Mouse (Mus musculus): Measurements from ENCODE around the gene Sag. TPM values are rescaled to one million over a fixed set of nuclear protein-coding genes. Genes with fewer than 3 reads are reported as not detected.

Gene Sag
- polyA plus RNA-seq, 1 experiment from 2014 or later = 3.8 TPM

DNA sequence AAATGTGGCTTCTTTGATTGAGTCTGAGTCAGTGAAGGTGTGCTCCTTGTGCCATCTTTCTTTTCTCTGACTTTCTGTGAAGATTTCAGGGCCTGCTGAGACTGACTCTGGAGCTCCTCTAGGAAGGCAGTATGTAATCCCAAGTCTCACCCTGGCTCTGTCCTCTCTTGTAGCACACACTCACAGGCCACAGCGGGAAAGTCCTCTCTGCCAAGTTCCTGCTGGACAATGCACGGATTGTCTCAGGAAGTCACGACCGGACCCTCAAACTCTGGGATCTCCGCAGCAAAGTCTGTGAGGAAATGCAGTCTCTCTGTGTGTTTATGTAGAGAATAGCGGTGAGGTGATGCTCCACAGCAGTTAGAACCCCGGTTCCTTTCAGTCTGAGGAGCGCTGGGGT lies 17.8 kb upstream of the Sag start:
- 91% methylated on average over 8 of the region's 8 CpGs for WGBS

DNA sequence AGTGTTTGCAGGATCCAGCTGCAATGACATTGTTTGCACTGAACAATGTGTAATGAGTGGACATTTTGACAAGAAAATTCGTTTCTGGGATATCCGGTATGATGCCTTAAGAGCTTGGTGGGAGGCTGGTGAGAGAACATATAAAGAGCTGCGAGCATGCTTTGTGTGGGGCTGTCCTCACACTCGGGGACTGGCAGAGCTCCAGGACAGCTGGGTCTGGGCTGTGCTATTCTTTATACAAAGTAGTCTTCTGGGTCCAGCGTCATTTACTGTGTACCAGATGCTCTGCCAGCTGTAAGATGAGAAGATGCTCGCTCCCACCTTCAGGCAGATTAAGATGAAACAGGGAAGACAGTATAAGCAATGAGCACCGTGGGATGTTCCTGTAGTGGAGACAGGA lies 17.2 kb upstream of the Sag start:
- Histone ChIP-seq H3K9ac (replicated peaks) (no peak overlapping the region), H3K36me3 (peaks cover 91% of the 10 kb centered on the region), H3K4me1 (replicated peaks) (no peaks in the 10 kb centered on the region), H3K27me3 (no peaks in the 10 kb centered on the region), H3K4me3 (replicated peaks) (no peak overlapping the region), H3K4me2 (no peak overlapping the region), H3K9me3 (no peaks in the 10 kb centered on the region), H3K27ac (no peak overlapping the region)
- WGBS = 84% methylated on average over 7 of the region's 7 CpGs
- ATAC-seq (ENCODE audit: insufficient number of reproducible peaks, insufficient read depth, low FRiP score, low TSS enrichment, low read depth) = no peak

More for the DNA sequence above, 17.8 kb upstream of the Sag start:
- H3K9me3 ChIP-seq = no peaks in the 10 kb centered on the region
- H3K36me3 ChIP-seq = peaks cover 91% of the 10 kb centered on the region
- ATAC-seq (ENCODE audit: insufficient number of reproducible peaks, insufficient read depth, low FRiP score, low TSS enrichment, low read depth) = no peak
- no peak overlapping the region for H3K4me2 ChIP-seq
- no peak overlapping the region for H3K27ac ChIP-seq
- no peak overlapping the region for H3K4me3 ChIP-seq (replicated peaks)
- H3K27me3 ChIP-seq = no peaks in the 10 kb centered on the region
- H3K4me1 ChIP-seq (replicated peaks) = no peaks in the 10 kb centered on the region
- H3K9ac ChIP-seq (replicated peaks) = no peak overlapping the region

GRCm38 (mm10) chr1:87789665-87790064 lies 13.8 kb upstream of the Sag start:
- no peak overlapping the region for H3K4me3 ChIP-seq (replicated peaks)
- no peaks in the 10 kb centered on the region for H3K4me1 ChIP-seq (replicated peaks)
- H3K9ac ChIP-seq (replicated peaks) = no peak overlapping the region
- H3K36me3 ChIP-seq = peaks cover 89% of the 10 kb centered on the region
- H3K27ac ChIP-seq = no peak overlapping the region
- no peak overlapping the region for H3K4me2 ChIP-seq
- WGBS = 94% methylated on average over 8 of the region's 8 CpGs
- no peaks in the 10 kb centered on the region for H3K9me3 ChIP-seq
- ATAC-seq (ENCODE audit: insufficient number of reproducible peaks, insufficient read depth, low FRiP score, low TSS enrichment, low read depth) = no peak
- H3K27me3 ChIP-seq = no peaks in the 10 kb centered on the region

DNA sequence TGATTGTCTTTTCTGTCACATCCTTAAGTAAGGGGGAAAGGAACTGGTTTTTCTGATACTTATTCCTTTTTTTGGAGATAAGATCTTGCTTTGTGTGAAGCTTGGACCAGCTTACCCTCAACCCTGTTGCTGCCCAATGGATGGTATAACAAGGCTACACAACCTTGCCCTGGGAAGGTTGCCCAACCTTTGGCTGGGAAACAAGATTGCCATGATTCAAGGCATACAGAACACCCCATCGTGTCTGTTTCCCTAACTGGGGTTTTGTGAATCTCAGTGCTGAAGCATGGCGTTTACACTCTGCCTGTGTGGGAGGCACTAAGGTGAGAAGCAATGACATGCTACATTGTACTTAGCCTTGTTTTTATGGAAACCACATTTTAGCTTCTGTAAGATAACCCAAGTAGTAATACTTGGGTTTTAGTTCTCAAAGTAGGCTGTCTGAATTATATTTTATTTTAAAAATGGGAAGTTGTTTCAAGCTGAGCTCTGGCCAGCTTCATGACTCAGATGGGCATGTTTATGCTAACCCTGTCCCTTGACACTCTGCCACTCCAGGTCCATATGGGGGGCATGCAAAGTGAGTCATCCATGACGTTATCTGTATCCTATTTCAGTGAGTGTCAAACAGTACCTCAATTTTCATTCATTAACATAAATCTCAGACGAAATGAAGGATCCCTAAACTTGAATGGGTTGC lies 10.9 kb upstream of the Sag start:
- ATAC-seq (ENCODE audit: insufficient number of reproducible peaks, insufficient read depth, low FRiP score, low TSS enrichment, low read depth) = no peak
- Histone ChIP-seq H3K4me1 (replicated peaks) (no peaks in the 10 kb centered on the region), H3K9ac (replicated peaks) (no peak overlapping the region), H3K36me3 (peaks cover 75% of the 10 kb centered on the region), H3K27me3 (no peaks in the 10 kb centered on the region), H3K27ac (no peak overlapping the region), H3K4me3 (replicated peaks) (no peak overlapping the region), H3K9me3 (no peaks in the 10 kb centered on the region), H3K4me2 (no peak overlapping the region)
- 84% methylated on average over 4 of the region's 4 CpGs for WGBS

DNA sequence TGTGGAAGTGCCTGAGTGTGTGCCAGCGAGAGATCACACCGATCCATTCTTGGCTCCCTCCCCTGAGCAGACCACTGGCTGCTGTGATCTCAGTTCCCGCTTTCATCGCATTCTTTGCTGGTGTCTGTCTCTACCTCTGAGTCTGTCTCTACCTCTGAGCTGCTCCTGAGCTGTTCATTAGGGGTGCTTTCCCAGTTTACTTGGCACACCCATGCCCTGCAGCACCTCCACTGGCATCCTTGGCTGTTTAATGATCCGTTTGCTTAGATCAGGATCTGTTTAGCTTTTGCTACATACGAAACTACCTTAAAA lies 10.4 kb upstream of the Sag start:
- Histone ChIP-seq H3K4me3 (replicated peaks) (no peak overlapping the region), H3K9me3 (no peaks in the 10 kb centered on the region), H3K27me3 (no peaks in the 10 kb centered on the region), H3K27ac (no peak overlapping the region), H3K36me3 (peaks cover 70% of the 10 kb centered on the region), H3K4me1 (replicated peaks) (no peaks in the 10 kb centered on the region), H3K9ac (replicated peaks) (no peak overlapping the region), H3K4me2 (no peak overlapping the region)
- no peak for ATAC-seq (ENCODE audit: insufficient number of reproducible peaks, insufficient read depth, low FRiP score, low TSS enrichment, low read depth)
- WGBS = 93% methylated on average over 6 of the region's 6 CpGs

DNA sequence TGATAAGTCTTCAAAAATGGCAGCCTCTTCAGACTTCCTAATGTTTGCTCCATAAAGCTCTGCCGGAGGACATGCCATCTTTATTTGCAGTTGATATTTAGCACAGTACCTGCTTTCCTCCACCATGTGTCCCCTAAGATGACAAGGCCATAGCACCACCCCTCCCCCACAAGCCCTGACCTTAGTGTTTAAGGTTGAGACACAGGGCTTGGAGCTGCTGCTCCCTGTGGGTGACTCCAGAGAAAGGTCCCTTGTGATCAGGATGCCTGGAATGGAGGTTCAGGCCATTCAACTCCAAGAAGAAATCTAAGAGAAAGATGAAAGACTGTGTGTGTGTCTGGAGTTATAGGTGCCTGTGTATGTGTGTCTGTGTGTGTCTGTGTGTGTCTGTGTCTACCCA lies 5.8 kb upstream of the Sag start:
- H3K9me3 ChIP-seq = no peaks in the 10 kb centered on the region
- no peak overlapping the region for H3K9ac ChIP-seq (replicated peaks)
- peaks cover 32% of the 10 kb centered on the region; the same call in 1 of the 2 replicates for H3K36me3 ChIP-seq
- no peaks in the 10 kb centered on the region for H3K27me3 ChIP-seq
- no peak overlapping the region for H3K27ac ChIP-seq
- ATAC-seq (ENCODE audit: insufficient number of reproducible peaks, insufficient read depth, low FRiP score, low TSS enrichment, low read depth) = no peak
- no peak overlapping the region for H3K4me2 ChIP-seq
- no peak overlapping the region for H3K4me3 ChIP-seq (replicated peaks)
- H3K4me1 ChIP-seq (replicated peaks) = no peaks in the 10 kb centered on the region
- 96% methylated on average over 1 of the region's 1 CpGs for WGBS

GRCm38 (mm10) chr1:87798306-87798705 lies 5.2 kb upstream of the Sag start:
- Histone ChIP-seq H3K36me3 (peaks cover 26% of the 10 kb centered on the region; the same call in 1 of the 2 replicates), H3K4me3 (replicated peaks) (no peak overlapping the region), H3K4me1 (replicated peaks) (no peaks in the 10 kb centered on the region), H3K9ac (replicated peaks) (no peak overlapping the region), H3K27ac (no peak overlapping the region), H3K9me3 (no peaks in the 10 kb centered on the region), H3K27me3 (no peaks in the 10 kb centered on the region), H3K4me2 (no peak overlapping the region)
- ATAC-seq (ENCODE audit: insufficient number of reproducible peaks, insufficient read depth, low FRiP score, low TSS enrichment, low read depth) = no peak
- 86% methylated on average over 2 of the region's 2 CpGs for WGBS

GRCm38 (mm10) chr1:87807751-87808150 lies 4.3 kb downstream of the Sag start:
- Histone ChIP-seq H3K27me3 (no peaks in the 10 kb centered on the region), H3K4me2 (no peak overlapping the region), H3K36me3 (no peaks in the 10 kb centered on the region), H3K9me3 (0 out of 2 replicates have a peak, but pooled peaks cover 3% of the 10 kb centered on the region), H3K27ac (no peak overlapping the region), H3K4me3 (replicated peaks) (no peak overlapping the region), H3K9ac (replicated peaks) (no peak overlapping the region; the same call in 1 of the 2 replicates), H3K4me1 (replicated peaks) (no peaks in the 10 kb centered on the region)
- 74% methylated on average over 1 of the region's 1 CpGs for WGBS
- no peak for ATAC-seq (ENCODE audit: insufficient number of reproducible peaks, insufficient read depth, low FRiP score, low TSS enrichment, low read depth)

GRCm38 (mm10) chr1:87811391-87811790 lies 7.9 kb downstream of the Sag start:
- ATAC-seq (ENCODE audit: insufficient number of reproducible peaks, insufficient read depth, low FRiP score, low TSS enrichment, low read depth) = no peak
- H3K36me3 ChIP-seq = no peaks in the 10 kb centered on the region
- H3K9ac ChIP-seq (replicated peaks) = no peak overlapping the region
- H3K4me1 ChIP-seq (replicated peaks) = no peaks in the 10 kb centered on the region
- no peak overlapping the region for H3K27ac ChIP-seq
- no peak overlapping the region for H3K4me3 ChIP-seq (replicated peaks)
- H3K27me3 ChIP-seq = no peaks in the 10 kb centered on the region
- WGBS = 88% methylated on average over 7 of the region's 7 CpGs
- H3K4me2 ChIP-seq = no peak overlapping the region
- 0 out of 2 replicates have a peak, but pooled peaks cover 3% of the 10 kb centered on the region for H3K9me3 ChIP-seq

DNA sequence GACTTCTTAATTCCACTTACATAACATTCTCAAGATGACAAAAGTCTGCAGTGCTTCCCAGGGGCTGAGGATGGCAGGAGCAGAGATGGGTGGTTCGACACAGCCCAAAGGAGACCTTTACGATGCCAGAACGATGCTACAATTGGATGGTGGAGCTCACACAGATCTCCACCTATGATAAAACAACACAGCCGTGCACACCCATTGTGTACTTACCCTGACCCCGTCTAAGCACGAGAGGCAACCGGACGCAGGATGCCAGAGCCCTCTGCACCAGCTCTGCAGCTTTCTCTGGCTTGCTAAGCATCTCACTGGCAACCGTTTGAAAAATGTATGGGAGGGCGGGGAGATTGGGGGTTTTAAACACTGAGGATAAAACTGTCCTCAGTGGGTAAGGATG lies 8.6 kb downstream of the Sag start:
- Histone ChIP-seq H3K4me1 (replicated peaks) (no peaks in the 10 kb centered on the region), H3K4me3 (replicated peaks) (no peak overlapping the region), H3K9me3 (0 out of 2 replicates have a peak, but pooled peaks cover 3% of the 10 kb centered on the region), H3K27me3 (no peaks in the 10 kb centered on the region), H3K4me2 (no peak overlapping the region), H3K9ac (replicated peaks) (no peak overlapping the region), H3K27ac (no peak overlapping the region), H3K36me3 (no peaks in the 10 kb centered on the region)
- 77% methylated on average over 10 of the region's 10 CpGs for WGBS
- ATAC-seq (ENCODE audit: insufficient number of reproducible peaks, insufficient read depth, low FRiP score, low TSS enrichment, low read depth) = no peak

DNA sequence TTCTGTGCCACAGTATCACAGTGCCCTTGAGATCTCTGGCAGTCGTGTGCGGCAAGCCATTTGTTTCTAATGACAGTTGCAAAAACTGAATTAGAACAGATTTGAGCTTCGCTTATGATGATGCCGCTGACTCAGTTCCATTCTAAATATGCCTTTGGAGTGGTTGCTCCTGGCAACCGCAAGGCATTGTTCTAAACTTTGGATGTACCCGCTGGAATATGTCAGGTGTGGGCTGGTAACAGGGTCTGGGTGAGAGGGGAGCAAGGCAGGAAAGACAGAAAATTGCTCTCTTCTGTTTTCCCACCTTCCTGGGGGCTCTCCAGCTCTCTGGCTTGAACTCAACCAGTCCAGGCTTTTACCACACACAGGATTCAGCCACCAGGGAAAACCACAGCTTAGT lies 9.7 kb downstream of the Sag start:
- no peaks in the 10 kb centered on the region for H3K4me1 ChIP-seq (replicated peaks)
- no peak overlapping the region for H3K9ac ChIP-seq (replicated peaks)
- no peaks in the 10 kb centered on the region for H3K27me3 ChIP-seq
- H3K4me3 ChIP-seq (replicated peaks) = no peak overlapping the region
- no peaks in the 10 kb centered on the region for H3K36me3 ChIP-seq
- no peak for ATAC-seq (ENCODE audit: insufficient number of reproducible peaks, insufficient read depth, low FRiP score, low TSS enrichment, low read depth)
- H3K4me2 ChIP-seq = no peak overlapping the region
- 0 out of 2 replicates have a peak, but pooled peaks cover 3% of the 10 kb centered on the region for H3K9me3 ChIP-seq
- 87% methylated on average over 6 of the region's 6 CpGs for WGBS
- no peak overlapping the region for H3K27ac ChIP-seq

DNA sequence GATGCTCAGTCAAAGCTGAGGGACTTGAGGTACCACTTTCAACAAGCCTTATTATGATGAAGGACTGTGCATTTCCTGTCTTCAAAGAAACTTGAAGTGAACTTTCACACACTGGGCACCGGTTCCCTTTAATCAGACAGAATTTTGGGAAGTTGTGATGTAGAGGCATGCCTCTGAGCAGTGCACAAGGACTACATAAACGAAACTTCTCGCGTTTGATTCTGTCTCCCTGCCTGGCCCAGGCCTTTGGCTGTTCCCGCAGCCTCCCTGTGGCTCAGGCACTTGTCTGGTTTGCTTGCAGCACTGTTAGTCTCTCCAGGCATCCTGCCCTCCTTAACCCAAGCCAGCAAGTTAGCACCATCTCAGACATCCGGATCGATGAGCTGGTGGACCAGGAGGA lies 10.2 kb downstream of the Sag start:
- Histone ChIP-seq H3K4me3 (replicated peaks) (no peak overlapping the region), H3K9me3 (0 out of 2 replicates have a peak, but pooled peaks cover 3% of the 10 kb centered on the region), H3K27ac (no peak overlapping the region), H3K36me3 (no peaks in the 10 kb centered on the region), H3K4me2 (no peak overlapping the region), H3K27me3 (no peaks in the 10 kb centered on the region), H3K9ac (replicated peaks) (no peak overlapping the region), H3K4me1 (replicated peaks) (no peaks in the 10 kb centered on the region)
- ATAC-seq (ENCODE audit: insufficient number of reproducible peaks, insufficient read depth, low FRiP score, low TSS enrichment, low read depth) = no peak
- WGBS = 79% methylated on average over 7 of the region's 7 CpGs
